Mouse (Mus musculus): ENCODE data around the gene Ppp1r14a.

Gene Ppp1r14a

DNA sequence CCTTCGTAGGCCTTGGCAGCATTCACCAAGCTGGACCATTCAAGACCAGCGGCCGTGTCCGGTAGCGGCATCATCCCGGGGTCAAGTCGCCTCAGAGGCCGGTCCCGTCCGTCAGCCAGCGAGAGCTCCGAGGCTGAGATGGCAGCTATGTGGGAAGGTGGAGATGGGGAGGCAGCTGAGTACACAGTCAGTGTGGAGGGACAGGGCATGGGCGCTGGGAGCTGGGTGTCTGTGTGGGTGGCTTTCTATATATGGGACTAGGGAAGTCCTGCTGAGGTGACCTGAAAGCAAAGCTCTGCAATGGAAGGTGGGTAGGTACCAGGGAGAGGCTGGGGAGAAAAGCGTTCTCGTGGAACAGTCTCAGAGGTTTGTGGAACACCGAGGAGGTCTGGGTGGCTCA is 39.9 kb downstream of the Ppp1r14a start:
- no peak for DNase-seq (ENCODE audit: low spot score in 2 of 2)

DNA sequence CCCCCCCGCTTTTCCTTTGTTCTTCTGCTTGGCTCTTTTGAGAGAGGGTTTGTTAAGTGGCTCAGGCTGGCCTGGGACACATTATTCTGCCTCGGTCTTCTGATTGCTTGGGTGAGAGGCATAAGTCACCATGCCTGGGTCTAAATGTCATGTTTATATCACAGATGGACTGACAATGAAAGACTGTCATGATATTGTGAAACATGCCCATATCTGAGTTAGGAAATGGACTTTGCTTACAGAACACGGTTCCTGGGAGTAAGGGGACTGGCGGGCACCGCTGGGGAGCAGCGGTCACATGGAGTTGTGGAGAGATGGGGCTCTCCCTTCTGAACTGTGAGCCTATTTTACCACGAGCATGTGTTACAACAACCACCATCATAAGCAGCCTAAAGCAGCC is 45.0 kb downstream of the Ppp1r14a start:
- no peak for DNase-seq (ENCODE audit: low spot score in 2 of 2)

DNA sequence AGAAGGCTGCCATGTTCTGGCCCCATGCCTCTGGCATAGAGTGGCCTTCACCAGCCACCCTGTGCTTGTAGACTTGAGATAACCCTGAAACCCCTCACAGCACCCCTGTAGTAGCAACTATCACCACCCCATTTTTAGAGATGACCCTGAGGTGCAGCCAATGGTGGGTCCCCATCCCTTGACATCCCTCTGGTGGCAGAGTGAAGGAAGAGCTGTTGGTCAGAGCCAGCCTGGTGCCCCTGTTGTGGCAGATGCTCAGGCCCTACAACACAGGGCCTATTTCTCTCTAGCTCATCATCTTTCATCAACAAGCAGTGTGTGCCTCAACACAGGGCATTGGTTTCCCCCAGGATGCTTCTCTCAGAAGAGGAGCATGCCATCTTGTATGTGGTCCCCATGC is 46.2 kb downstream of the Ppp1r14a start:
- no peak for DNase-seq (ENCODE audit: low spot score in 2 of 2)

DNA sequence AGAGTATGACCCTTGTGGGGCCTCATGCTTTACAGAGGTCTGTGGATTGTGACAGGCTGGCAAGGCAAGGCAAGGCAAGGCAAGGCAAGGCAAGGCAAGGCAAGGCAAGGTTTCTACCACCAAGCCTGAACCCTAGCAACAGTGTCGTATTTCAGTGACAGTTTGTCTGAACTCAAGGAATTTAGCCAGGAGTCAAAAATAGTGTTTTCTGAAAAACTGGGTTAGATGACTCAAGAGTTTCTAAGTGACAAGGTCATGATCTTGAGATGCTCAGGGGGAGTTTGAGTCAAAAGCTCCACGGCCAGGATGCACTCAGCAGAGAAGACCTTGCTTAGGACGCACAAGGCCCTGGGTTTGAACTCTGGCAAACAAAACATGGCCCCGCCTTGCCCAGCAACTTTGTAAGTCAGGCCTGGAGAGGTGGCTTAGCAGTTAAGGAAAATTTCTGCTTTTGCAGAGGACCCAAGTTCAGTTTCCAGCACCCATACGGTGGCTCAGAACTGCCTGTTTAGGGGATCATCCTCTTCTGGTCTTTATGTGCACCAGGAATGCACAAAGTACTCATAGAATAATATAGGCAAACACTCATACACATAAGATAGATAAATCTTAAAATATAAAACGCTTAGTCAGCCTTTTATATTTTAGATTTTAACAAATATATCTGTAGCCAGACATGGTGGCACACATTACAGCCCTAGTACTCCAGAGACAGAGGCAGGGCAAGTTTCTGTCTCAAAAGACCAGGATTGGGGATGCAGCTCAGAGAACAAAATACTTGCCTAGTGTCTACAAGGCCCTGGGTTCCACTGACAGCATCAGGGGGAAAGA is 46.9 kb downstream of the Ppp1r14a start:
- no peak for DNase-seq (ENCODE audit: low spot score in 2 of 2)

DNA sequence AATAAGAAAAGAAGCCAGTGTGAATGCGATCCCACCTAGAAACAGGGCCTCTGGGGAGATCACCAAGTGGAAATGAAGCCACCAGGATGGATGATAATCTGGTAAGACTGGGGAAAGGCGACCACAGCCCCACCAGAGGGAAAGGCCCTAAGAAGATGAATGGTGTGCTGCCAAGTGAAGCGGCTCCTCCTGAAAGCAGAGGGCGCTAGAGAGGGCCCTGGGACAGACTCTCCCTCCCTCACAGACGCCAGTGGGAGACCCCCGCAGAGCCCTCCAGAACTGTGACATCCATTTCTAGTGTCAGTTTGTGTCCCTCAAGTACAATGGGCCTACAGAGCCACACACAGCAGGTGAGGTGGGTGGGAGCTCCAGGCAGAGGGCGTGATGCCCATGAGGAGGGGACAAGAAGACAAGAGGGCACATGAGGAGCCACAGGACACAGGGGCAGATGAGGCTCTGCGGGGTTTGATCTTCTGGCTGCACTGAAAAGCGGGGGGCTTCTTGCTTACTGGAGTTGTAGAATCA is 47.7 kb downstream of the Ppp1r14a start:
- DNase-seq (ENCODE audit: low spot score in 2 of 2), result no peak

DNA sequence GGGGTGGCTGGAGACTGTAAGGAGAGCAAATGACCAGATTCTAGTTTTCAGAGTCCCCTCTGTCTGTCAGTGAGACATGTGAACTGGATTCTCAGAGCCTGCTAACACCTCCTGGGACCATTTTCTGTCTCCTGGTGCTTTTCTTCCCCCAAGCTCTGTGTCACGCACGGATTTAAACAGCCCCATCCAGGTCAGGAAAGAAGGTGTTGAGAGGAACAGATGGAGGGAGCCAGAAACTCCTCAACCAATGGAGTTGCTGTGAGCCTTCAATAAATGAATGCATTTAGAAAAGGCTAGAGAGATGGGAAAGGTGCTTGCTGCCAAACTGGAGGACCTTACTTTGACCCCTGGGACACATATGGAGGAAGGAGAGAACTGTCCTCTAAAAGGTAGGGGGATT is 48.7 kb downstream of the Ppp1r14a start:
- no peak for DNase-seq (ENCODE audit: low spot score in 2 of 2)

DNA sequence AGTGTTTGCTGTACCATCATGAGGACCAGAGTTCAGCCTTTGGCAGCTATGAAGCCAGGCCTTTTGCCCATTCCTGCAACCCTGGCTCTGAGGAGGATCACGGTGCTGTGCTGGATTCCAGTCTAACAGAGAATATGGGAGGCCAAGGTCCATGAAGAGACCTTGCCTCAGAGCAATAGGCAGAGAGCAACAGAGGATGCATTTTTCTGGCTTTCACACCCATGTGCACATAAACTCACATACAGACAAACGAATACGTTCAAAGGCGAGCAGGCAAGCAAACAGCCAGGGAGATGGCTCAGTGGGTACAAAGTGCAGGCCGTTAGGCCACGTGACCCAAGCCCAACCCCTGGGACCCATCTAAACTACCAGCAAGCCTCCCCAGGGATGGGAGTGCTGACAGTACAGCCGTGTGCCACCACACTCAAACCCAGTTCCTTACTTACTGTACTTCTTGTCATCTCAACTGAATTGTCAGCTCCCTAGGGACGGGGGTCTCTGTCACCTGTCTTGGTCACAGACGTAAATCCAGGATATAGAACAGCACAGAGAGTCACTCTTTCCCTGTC is 49.3 kb downstream of the Ppp1r14a start:
- no peak for DNase-seq (ENCODE audit: low spot score in 2 of 2)

DNA sequence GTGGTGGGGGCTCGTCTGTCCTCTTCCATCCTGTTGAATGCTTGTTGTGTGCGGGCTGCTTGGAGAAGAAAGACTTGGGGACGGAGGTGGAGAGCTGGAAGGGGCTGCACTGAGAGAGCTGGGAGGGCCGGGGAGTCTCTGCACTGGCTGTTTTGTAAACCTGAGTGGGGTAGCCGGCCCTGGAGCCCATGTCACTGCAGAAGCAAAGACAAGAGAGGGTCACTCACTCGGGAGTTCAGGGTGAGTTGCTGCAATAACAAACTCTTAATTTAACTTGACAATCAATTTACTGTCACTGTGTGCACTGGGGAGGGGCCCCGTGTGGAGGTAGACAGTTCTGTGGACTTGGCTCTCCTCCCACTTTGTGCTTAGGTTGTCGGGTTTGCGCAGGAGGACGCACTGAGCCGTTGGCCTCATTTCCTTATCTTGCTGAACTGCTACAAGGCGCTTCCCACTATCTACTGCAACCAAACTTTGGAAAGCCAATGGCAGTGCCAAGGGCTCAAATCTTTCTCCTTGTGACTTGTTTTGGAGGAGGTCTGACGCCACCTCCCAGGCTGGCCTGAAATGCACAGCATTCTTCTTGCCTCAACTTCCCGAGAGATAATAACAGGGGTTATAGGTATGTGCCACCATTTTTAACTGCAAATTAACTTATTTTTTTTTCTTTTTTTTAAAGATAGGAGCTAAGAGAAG is 50.0 kb downstream of the Ppp1r14a start:
- no peak for DNase-seq (ENCODE audit: low spot score in 2 of 2)

DNA sequence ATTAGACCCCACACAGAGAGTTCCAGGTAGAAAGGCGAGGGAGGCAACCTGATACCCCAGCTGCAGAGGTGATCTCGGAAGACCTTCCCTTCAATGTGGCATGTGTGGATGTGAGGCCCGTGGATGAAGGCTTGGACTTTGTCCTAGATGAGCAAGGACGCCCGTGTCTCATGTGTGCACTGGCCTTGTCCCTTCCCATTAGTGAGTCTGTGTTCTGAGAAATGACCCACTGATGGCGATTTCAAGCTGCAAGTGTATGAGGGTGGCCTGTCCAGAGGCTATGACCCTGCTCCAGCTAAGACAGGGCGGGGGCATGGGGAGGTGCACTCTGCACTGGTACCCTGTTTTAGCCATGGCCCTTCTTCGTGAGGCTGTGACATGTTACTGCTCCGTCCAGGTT is 51.1 kb downstream of the Ppp1r14a start:
- no peak for DNase-seq (ENCODE audit: low spot score in 2 of 2)

DNA sequence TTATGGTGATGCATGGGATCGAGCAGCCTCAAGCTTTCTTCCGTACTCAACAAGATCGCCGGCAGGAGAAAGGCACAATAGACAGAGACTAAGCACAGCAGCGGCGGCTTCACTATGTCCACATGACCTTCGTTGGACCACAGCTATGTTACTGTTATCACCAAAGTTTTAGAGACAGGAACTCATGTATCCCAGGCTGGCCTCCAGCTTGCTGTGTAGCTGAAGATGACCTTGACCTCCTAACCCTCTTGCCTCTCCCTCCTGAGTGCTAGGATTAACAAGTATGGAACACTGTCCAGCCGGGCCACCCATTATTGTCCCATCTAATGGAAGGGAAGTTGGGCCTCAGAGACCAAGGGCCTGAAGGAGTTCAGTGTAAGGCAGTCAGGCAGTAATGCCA is 51.7 kb downstream of the Ppp1r14a start:
- no peak for DNase-seq (ENCODE audit: low spot score in 2 of 2)

DNA sequence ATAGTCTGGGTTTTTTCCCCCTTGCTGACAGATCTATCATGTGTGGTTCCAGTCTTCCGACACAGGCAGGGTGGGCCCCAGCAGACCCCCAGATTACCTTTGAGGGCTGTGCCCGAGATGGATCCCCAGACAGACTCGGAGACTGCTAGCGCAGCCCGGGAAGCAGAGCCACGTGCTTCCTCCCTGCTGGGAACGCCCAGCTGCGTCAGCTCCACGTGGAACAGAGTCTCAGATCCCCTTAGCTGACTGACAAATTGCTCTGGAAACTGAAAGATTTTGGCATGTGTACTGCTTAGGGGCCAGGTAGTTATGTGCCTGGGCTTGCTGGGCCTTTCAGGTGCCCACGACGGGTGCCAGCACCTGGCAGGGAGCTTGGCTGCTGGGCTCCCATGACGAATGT is 52.6 kb downstream of the Ppp1r14a start:
- no peak for DNase-seq (ENCODE audit: low spot score in 2 of 2)

DNA sequence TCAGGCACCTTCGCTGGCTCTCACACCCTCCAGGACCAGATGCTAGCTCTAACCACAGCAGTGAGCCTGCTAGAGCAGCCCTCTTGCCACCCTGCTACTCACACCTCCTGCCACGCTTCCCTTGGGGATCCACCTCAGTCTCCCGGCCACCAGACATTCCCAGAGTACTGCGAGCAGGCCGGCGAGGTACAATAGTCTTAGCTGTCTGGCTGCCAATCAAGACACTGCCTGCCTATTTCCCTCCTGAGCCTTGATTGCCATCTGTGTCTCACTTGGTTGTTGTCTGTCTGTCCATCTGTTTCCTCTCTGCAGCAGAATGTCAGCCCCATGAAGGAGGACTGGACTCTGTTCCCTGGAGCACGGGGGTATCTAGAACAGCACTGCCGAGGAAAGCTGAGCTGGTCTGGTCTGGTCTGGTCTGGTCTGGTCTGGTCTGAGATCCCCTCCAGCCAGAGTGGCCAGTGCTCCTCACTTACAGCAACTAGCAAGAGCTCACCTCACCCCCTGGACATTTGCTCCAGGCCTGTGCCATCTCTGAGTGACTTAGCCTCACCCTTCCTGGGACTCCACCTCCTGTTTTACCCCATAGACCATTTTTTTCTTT is 53.5 kb downstream of the Ppp1r14a start:
- DNase-seq (ENCODE audit: low spot score in 2 of 2), result no peak
